Mouse (Mus musculus) cortical plate, adult 2 months (tissue): Measurements from ENCODE around the gene Man1b1.

ENCODE experiments used
- CTCF ChIP-seq: fragments of 200-500 bp; IDR thresholded peaks from 2 replicates; pipeline ENCODE4 v1.5.1; 2011; ENCODE audit warnings: mild to moderate bottlenecking, control low read depth, low read length; ENCODE audit not compliant: insufficient read depth; ENCODE audit errors: extremely low read depth
- POLR2A ChIP-seq: fragments of 200-500 bp; IDR thresholded peaks from 2 replicates; pipeline ENCODE4 v1.6.1; 2011; ENCODE audit warnings: mild to moderate bottlenecking, low read length, control low read depth; ENCODE audit not compliant: insufficient read depth; ENCODE audit errors: extremely low read depth

GRCm38 (mm10) chr2:25292054-25292544 lies 40.0 kb upstream of the Man1b1 start:
- no peak for TF ChIP-seq CTCF
- no peak for TF ChIP-seq POLR2A
